In genomic region chr11:97532354-97532753, GRCm38 (mm10) we compare ENCODE assay signal across 9 mouse cellular contexts. TPM values are rescaled to one million over a fixed set of nuclear protein-coding genes. Genes with fewer than 3 reads are reported as not detected.
DNase-seq lines count a peak whose midpoint lies in the region; ATAC-seq and TF ChIP-seq lines count a peak whose summit lies in the region.
"Had no signal": no experiment of that assay in that cellular context is flagged by ENCODE, and none has a peak within 500 bp of the region (broad histone marks: within the 10 kb centered on the region; RNA-seq: fewer than 3 reads in every experiment).

No protein-coding gene starts in this region.

- H3K4me2 ChIP-seq in heart, embryonic 13.5 days: peak overlapping the region; percentile 89
- peak overlapping the region; percentile 72 for H3K4me2 ChIP-seq in forebrain, embryonic 14.5 days (ENCODE audit: low read length)

- WGBS in heart, embryonic 13.5 days: 11% methylated on average over 8 of the region's 8 CpGs
- 35% methylated on average over 8 of the region's 8 CpGs for WGBS in forebrain, embryonic 14.5 days

- no peak overlapping the region for H3K27ac ChIP-seq in heart, embryonic 13.5 days (replicated peaks)
- no peak overlapping the region for H3K27ac ChIP-seq in forebrain, embryonic 14.5 days (ENCODE audit: low read depth, low read length)

- H3K4me1 ChIP-seq in heart, embryonic 13.5 days: peaks cover 44% of the 10 kb centered on the region
- H3K4me1 ChIP-seq in G1E (ENCODE audit: insufficient read depth, low read depth, low read length): peaks cover 23% of the 10 kb centered on the region
- peaks cover 24% of the 10 kb centered on the region for H3K4me1 ChIP-seq in forebrain, embryonic 14.5 days (ENCODE audit: control insufficient read depth, insufficient read depth, low read length)

- ATAC-seq in heart, embryonic 13.5 days (ENCODE audit: extremely low read depth, insufficient number of reproducible peaks, low FRiP score, low TSS enrichment): no peak
- no peak for ATAC-seq in G1E (ENCODE audit: extremely low read depth, insufficient number of reproducible peaks, low FRiP score, poor library complexity, severe bottlenecking)
- ATAC-seq in forebrain, embryonic 14.5 days: no peak
- 0 out of 2 replicates have a peak, but pooled peaks have one; percentile 19 for ATAC-seq in megakaryocyte-erythroid progenitor cell, adult 5-6 weeks (replicated peaks; ENCODE audit: low FRiP score, low TSS enrichment, poor library complexity, severe bottlenecking)

- H3K4me3 ChIP-seq in heart, embryonic 13.5 days: peak overlapping the region; percentile 55
- H3K4me3 ChIP-seq in G1E (ENCODE audit: low read depth, low read length): peak overlapping the region; percentile 73; the same call in 1 of the 2 replicates
- no peak overlapping the region for H3K4me3 ChIP-seq in forebrain, embryonic 14.5 days (ENCODE audit: low read depth, low read length)

- H3K36me3 ChIP-seq in heart, embryonic 13.5 days: no peaks in the 10 kb centered on the region
- H3K36me3 ChIP-seq in G1E (replicated peaks): no peaks in the 10 kb centered on the region
- peaks cover 72% of the 10 kb centered on the region for H3K36me3 ChIP-seq in forebrain, embryonic 14.5 days (ENCODE audit: control insufficient read depth, insufficient read depth, low read length)

- H3K27me3 ChIP-seq in heart, embryonic 13.5 days (replicated peaks): peaks cover 97% of the 10 kb centered on the region
- H3K27me3 ChIP-seq in G1E (ENCODE audit: insufficient read depth, low read length): peaks cover 61% of the 10 kb centered on the region
- peaks cover 50% of the 10 kb centered on the region for H3K27me3 ChIP-seq in forebrain, embryonic 14.5 days (replicated peaks; ENCODE audit: control insufficient read depth, insufficient read depth, low read length)

- no peak for TF ChIP-seq CTCF in G1E (IDR thresholded peaks at IDR 0.05; ENCODE audit: low read depth, low read length)

- no peaks in the 10 kb centered on the region for H3K9me3 ChIP-seq in heart, embryonic 13.5 days
- H3K9me3 ChIP-seq in G1E (replicated peaks): peaks cover 10% of the 10 kb centered on the region
- H3K9me3 ChIP-seq in forebrain, embryonic 14.5 days (replicated peaks; ENCODE audit: control insufficient read depth, low read length): no peaks in the 10 kb centered on the region

- DNase-seq in heart, adult 9 months (ENCODE audit: low spot score in 2 of 2): no peak
- peak; percentile 33 for DNase-seq in G1E (ENCODE audit: low spot score)
- peak; percentile 24 for DNase-seq in forebrain, embryonic 14.5 days (ENCODE audit: low spot score)
- no peak for DNase-seq in adrenal gland, postnatal 25 days
- DNase-seq in lung, postnatal 10 days: no peak
- DNase-seq in yolk sac, embryonic 10.5 days (ENCODE audit: low spot score): no peak

- H3K9ac ChIP-seq in heart, embryonic 13.5 days: no peak overlapping the region
- H3K9ac ChIP-seq in forebrain, embryonic 14.5 days (ENCODE audit: low read length): no peak overlapping the region

RNA-seq across cellular contexts. Expression of gene 4933428G20Rik, which starts 32.2 kb away (rescaled TPM):
- polyA plus RNA-seq in heart, embryonic 13.5 days (2015; fragmentation: Nextera tagmentation; extraction: Ambion mirVana): 0.84 and 1.5 TPM in 2 replicates
- total RNA-seq in G1E (2014; fragmentation: Nextera tagmentation) (not detected in 2 replicates), G1E (2017) (not detected in 2 replicates)
- polyA plus RNA-seq in G1E (2012): not detected in 2 replicates
- 0.40 TPM in 1 of 2 replicates, not detected in the other for polyA plus RNA-seq in forebrain, embryonic 14.5 days (2014; fragmentation: Nextera tagmentation; extraction: Ambion mirVana)
- total RNA-seq in megakaryocyte-erythroid progenitor cell, adult 5-6 weeks (2014; fragmentation: Nextera tagmentation): not detected in 2 replicates
- not detected in 2 replicates for total RNA-seq in megakaryocyte-erythroid progenitor cell, adult 5-6 weeks (2017)
- not detected in 2 replicates for total RNA-seq in adrenal gland, postnatal 25 days (2021)
- total RNA-seq: gastrocnemius, postnatal 4 days had no signal

RNA-seq across cellular contexts. Expression of gene Srcin1, which starts 43.6 kb away (rescaled TPM):
- 0.03 and 0.08 TPM in 2 replicates for polyA plus RNA-seq in heart, embryonic 13.5 days (2015; fragmentation: Nextera tagmentation; extraction: Ambion mirVana)
- 0.15 TPM in 2 replicates for total RNA-seq in G1E (2014; fragmentation: Nextera tagmentation)
- 0.29 and 0.49 TPM in 2 replicates for total RNA-seq in G1E (2017)
- polyA plus RNA-seq in G1E (2012): 0.21 and 0.25 TPM in 2 replicates
- 5.6 and 6.4 TPM in 2 replicates for polyA plus RNA-seq in forebrain, embryonic 14.5 days (2014; fragmentation: Nextera tagmentation; extraction: Ambion mirVana)
- total RNA-seq in megakaryocyte-erythroid progenitor cell, adult 5-6 weeks (2014; fragmentation: Nextera tagmentation): not detected in 2 replicates
- total RNA-seq in megakaryocyte-erythroid progenitor cell, adult 5-6 weeks (2017): not detected in 2 replicates
- 9.8 and 9.9 TPM in 2 replicates for total RNA-seq in adrenal gland, postnatal 25 days (2021)

Comparison
In these comparisons a context has a peak if more than half of its experiments do, and no peak if none do; other contexts are left out.
1. DNase-seq: peak in G1E (single experiment) and forebrain, embryonic 14.5 days (single experiment); none in heart, adult 9 months (0 of 2), adrenal gland, postnatal 25 days (single experiment), lung, postnatal 10 days (single experiment) and yolk sac, embryonic 10.5 days (single experiment).